Mouse (Mus musculus): ENCODE measurements around the gene Klhl23. TPM values are rescaled to one million over a fixed set of nuclear protein-coding genes. Genes with fewer than 3 reads are reported as not detected.
A peak's percentile ranks its signal among the peaks of the same experiment; 100 is the strongest.
"Not testable (repeated sequence)": the region's sequence is repeated elsewhere in the genome, so short reads cannot be mapped to it uniquely, and the experiment has no call there.

Gene Klhl23
- 10 to 100 TPM; 44.2 to 46.9 TPM for total RNA-seq (2021)

DNA sequence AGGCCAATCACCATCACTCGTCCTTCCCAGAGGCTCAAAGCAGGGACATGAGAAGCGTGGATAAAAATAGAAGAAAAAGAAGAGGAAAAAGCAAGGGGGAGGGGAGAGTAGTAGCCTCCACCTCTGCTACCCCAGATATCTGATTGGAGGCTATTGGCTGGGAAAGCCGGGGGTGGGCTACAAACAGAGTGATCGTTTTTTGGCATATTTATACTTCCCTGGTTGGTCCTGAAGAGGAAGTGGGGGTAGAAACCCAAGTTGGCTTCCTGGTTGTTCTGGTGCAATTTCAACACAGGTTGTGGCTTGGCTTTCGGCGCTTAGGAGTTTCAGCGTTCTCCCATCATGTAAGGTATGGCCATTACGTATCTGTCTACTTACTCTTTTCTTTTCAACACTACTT lies at the start of gene Klhl23:
Gene Klhl23, plus strand, starts transcription at position 234 of the 400 bp plus-strand sequence.
- peak; percentile 40 to 41 for DNase-seq
- intact Hi-C loops (cut with DNase I): loop anchor here (2.0 kb wide), 2 partner anchors 19 to 39 kb away; partner anchors contain the start of gene Ssb

- intact Hi-C loops (cut with DNase I): no loop called here
- DNase-seq: no peak
Measured at GRCm38 (mm10) chr2:69773331-69773730, 48.4 kb upstream of the Klhl23 start.

DNA sequence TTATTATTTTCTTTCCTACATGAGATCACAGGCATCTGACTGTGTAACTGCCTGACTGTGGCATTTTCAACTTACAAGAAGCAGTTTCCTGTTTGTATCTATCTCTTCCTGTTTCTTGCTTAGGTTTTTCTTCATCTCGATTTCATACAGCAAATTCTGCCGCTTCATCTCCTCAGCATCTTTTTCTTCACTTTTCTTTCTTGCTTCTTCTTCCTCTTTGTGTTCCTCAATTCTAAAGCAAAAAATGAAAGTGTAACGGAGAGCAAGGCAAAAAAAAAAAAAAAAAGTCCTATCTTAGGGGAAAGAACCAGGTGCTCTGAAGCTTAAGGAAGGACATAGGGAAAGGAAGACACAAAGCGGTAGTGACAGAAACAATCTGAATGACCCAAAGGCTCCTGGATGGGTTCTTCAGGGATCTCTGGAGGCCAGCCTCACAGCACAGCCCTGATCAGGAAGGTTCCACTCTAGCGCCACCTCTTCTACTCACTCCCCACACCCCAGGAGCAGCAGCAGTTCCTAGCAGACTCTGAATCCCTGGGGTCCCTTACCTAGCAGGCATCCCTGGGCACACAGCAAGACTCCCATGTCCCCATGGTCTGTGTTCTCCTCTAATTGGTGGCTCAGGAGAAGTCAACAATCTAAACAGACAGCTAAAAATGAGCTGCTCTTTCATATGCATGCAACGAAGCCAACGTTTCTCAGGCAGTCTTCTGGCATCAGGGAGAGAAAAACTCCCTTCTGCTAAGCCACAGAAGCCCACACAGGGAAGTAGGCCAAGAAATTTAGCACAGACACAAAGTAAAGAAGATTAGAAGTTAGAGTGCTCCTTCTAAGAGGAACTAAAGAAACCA lies 43.5 kb upstream of the Klhl23 start:
- intact Hi-C loops (cut with DNase I): loop anchor here (5.0 kb wide), 1 partner anchor 141 kb away; no protein-coding TSS in a partner anchor
- DNase-seq: no peak

DNA sequence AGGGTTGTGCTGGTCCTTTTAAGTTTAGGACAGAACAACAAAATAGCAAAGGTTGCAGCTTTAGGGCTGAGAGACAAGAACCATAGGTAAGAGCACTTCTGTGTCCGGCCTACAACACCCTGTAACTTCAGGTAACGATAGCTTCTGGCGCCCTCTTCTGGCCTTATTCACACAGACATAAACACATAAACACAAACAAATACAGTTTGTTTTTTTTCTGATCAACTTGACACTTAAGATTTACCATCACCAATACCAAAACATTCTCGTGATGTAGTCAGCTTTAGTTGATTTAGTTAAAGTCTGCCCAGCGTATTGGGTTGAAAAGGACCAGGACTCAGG lies 42.9 kb upstream of the Klhl23 start:
- peak; percentile 21 to 33 for DNase-seq
- intact Hi-C loops (cut with DNase I): loop anchor here (5.0 kb wide), 1 partner anchor 142 kb away; no protein-coding TSS in a partner anchor

DNA sequence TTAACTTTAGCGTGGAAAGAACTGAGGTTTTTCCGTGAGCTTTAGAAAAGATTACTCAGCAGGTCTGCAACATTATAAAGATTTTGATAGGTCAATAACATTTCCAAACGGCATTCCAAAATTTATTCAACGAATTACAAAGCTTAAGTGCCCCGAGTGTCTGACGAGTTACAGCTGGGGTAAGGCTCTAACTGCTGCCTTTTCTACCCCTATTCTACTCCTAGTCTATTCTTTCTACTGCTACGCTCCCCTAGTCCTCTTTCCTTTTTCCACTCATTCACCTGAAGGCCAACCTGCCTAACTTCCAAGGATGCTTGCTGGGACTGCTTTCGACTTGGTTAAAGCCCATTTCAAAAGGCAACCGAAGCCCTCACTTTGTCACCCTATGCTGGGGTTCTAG lies 32.8 kb upstream of the Klhl23 start:
- no peak for DNase-seq
- intact Hi-C loops (cut with DNase I): no loop called here

DNA sequence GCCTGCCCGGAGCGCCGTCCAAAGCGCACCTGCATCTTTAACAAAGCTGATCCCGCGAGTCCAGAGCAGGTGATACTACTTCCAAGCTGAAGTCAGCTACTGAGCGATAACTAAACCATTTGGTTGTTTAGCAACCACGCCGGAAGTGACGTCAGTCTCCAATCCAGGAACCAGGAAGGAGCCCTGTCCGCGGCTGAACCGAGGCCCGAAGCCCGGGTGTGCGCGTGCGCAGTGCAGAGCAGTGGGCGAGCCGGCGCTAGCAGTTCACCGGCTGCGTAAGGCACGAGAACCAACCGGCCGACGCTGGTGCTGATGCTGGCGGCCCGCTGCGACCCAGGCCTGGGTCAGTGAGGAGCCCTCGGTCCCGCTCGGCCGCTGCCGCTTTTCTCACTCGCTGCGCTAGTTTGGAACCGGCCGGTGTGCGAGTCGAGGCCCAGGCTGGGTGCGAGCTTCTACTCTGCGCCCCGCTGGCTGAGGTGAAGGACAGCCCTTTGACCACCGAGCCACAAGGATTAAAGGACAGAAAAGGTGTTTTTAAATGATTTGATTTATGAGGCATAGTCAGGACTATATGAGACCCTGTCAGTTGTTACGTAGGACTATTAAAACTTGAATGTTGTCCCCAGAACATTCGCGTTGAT lies 32.2 kb upstream of the Klhl23 start, which contains the start of the genes Ccdc173 and Phospho2:
Gene Ccdc173, minus strand, starts transcription at position 147 of the 641 bp plus-strand sequence.
Gene Phospho2, plus strand, starts transcription at position 195 of the 641 bp plus-strand sequence.
- intact Hi-C loops (cut with DNase I): loop anchor here (5.0 kb wide), 1 partner anchor 152 kb away; no protein-coding TSS in a partner anchor
- DNase-seq: peak; percentile 99

DNA sequence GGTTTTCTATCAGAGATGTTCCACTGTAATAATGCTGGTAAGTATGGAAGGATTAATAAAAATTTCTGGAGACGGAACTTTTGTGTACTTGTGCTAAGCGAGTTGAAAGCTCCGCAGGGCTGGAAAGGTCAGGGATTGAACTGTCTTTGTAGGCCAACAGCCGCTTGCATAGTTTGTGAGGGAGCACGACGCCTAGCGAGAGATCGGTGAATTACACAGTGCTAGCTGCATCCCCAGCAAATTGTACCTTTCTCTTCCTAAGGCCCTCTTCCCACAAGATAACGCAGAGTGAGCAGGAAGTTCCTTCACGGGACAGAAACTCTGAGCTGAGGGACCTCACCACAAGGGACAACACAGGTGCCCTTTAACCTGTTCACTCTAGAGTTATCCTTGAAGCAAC lies 31.5 kb upstream of the Klhl23 start:
- DNase-seq: peak; percentile 90 to 92
- intact Hi-C loops (cut with DNase I): loop anchor here (5.0 kb wide), 1 partner anchor 153 kb away; no protein-coding TSS in a partner anchor

- intact Hi-C loops (cut with DNase I): loop anchor here (5.0 kb wide), 1 partner anchor 153 kb away; no protein-coding TSS in a partner anchor
- no peak for DNase-seq
Measured at GRCm38 (mm10) chr2:69790722-69791121, 31.0 kb upstream of the Klhl23 start.

DNA sequence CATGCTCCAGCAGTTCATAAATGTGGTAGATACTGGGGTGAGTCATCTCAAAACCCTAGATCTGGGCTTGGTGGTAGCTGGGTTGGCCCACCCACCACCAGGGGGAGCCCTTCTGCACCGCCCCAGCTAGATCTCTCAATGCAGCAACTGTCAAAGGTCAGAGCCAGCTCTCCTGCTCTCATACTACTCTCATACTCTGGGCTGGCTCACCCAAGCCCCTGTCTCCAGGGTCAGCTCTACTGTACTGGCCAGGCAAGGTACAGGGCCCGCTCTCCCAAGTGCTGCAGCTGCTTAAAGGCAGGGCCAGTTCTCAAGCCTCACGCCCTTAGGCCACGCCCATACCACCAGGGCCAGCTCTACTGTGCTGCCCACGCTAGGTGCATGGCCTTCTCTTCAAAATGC lies 18.8 kb upstream of the Klhl23 start:
- intact Hi-C loops (cut with DNase I): loop anchor here (1.0 to 10.0 kb wide), 4 partner anchors 18 to 152 kb away; partner anchors contain the start of genes Klhl23, Mettl5 and Ssb
- peak; percentile 74 to 85 for DNase-seq

DNA sequence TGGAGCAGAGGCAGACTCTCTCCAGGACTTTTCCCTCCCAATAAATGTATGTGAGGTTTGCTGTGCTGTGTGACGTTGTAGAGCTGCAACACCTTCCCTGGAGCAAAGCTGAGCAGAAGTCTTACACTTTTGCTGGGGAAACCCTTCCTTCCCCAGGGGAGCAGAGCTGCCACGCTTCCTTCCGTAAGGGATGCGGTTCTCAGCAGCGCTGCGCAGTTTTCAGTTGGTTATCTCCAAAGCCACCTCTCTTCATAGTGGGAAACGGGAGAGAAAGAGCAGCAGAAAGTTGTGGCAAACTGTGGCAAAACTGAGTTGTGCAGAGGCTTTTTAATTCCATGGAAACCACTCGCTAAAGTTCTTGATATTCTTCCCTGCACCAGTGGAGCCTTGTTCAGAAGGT lies 18.0 kb upstream of the Klhl23 start:
- DNase-seq: no peak
- intact Hi-C loops (cut with DNase I): loop anchor here (1.0 to 10.0 kb wide), 4 partner anchors 17 to 151 kb away; partner anchors contain the start of genes Klhl23, Mettl5 and Ssb

GRCm38 (mm10) chr2:69804663-69805062 lies 17.1 kb upstream of the Klhl23 start:
- intact Hi-C loops (cut with DNase I): loop anchor here (5.0 to 10.0 kb wide), 2 partner anchors 83 to 150 kb away; partner anchors contain the start of gene Mettl5
- DNase-seq: not testable (repeated sequence)

DNA sequence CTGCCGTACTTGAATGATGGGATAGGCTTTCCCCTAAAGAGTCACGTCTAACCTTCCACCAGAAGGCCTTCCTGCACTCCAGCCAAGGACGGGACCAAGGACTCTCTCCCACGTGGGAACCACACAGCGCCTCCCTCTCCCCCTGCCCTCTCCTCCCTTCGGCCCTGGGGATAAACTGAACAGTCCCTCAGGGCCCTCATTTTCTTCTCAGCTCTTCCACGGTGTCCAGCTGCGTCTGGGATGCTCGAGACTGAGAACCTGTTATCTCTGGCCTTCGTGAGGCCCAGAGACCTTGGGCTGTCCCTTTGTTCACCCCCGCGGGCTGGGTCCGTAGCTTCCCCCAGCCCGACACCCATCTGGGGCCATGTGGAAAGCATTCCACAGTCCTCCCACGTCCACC lies 11.6 kb upstream of the Klhl23 start:
- no peak for DNase-seq
- intact Hi-C loops (cut with DNase I): no loop called here

GRCm38 (mm10) chr2:69811349-69811748 lies 10.4 kb upstream of the Klhl23 start:
- DNase-seq; intact Hi-C loops (cut with DNase I): not testable (repeated sequence)

DNA sequence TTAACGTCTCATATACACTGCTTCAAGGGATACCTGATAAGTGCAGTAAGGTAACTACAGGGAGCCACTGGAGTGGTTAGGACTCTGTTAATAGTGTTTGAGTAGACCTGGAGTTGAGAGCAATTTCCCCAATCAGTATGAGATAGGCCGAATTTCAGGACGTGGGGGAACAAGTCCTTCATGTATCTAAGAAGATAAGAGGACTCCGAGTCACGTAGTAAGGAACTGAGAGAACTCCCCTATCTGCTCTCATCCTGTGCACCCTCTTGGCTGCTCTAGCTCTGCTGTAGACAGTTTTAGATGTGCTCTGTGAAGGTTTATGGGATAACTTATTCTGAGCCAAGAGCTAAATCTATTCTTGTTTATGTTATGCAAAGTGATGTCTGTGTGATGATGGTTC lies 5.2 kb upstream of the Klhl23 start:
- no peak for DNase-seq
- intact Hi-C loops (cut with DNase I): no loop called here

- intact Hi-C loops (cut with DNase I): no loop called here
- DNase-seq: no peak
Measured at GRCm38 (mm10) chr2:69818350-69819085, 3.2 kb upstream of the Klhl23 start.

- DNase-seq: no peak
- intact Hi-C loops (cut with DNase I): loop anchor here (2.0 kb wide), 1 partner anchor 17 kb away; no protein-coding TSS in a partner anchor
Measured at GRCm38 (mm10) chr2:69820201-69820600, 1.5 kb upstream of the Klhl23 start.

- intact Hi-C loops (cut with DNase I): loop anchor here (2.0 kb wide), 1 partner anchor 38 kb away; the partner anchor contains the start of gene Ssb
- peak; percentile 70 to 72 for DNase-seq
Measured at GRCm38 (mm10) chr2:69822361-69823128, 801 bp downstream of the Klhl23 start.

GRCm38 (mm10) chr2:69823129-69823677 lies 1.5 kb downstream of the Klhl23 start:
- DNase-seq: peak in 1 of 2 experiments; percentile 62
- intact Hi-C loops (cut with DNase I): loop anchor here (2.0 kb wide), 1 partner anchor 38 kb away; the partner anchor contains the start of gene Ssb

- intact Hi-C loops (cut with DNase I): loop anchor here (2.0 kb wide), 1 partner anchor 63 kb away; no protein-coding TSS in a partner anchor
- no peak for DNase-seq
Measured at GRCm38 (mm10) chr2:69825898-69826297, 4.2 kb downstream of the Klhl23 start.
